Mouse (Mus musculus): Measurements from ENCODE around the gene Pdzd3. TPM values are rescaled to one million over a fixed set of nuclear protein-coding genes. Genes with fewer than 3 reads are reported as not detected.

Pdzd3 gene
- total RNA-seq, 2 experiments from 2014 or later, result 0.92 to 1.0 TPM

GRCm38 (mm10) chr9:44249181-44250146 lies 1.8 kb downstream of the Pdzd3 start:
- peak; percentile 81 for DNase-seq

GRCm38 (mm10) chr9:44247907-44248306 lies 3.4 kb downstream of the Pdzd3 start:
- DNase-seq, result no peak

- DNase-seq, result no peak
These were observed 7.7 kb downstream of the Pdzd3 start for GRCm38 (mm10) chr9:44243621-44244020.

- no peak for DNase-seq
These were observed 9.9 kb downstream of the Pdzd3 start for GRCm38 (mm10) chr9:44241418-44241817.

GRCm38 (mm10) chr9:44240911-44241310 lies 10.4 kb downstream of the Pdzd3 start:
- no peak for DNase-seq

GRCm38 (mm10) chr9:44240399-44240798 lies 10.9 kb downstream of the Pdzd3 start, which contains the start of gene Ccdc153:
Gene Ccdc153 (plus strand): TSS chr9:44240676.
- DNase-seq, result no peak

- DNase-seq, result peak; percentile 71
These were observed 11.8 kb downstream of the Pdzd3 start for GRCm38 (mm10) chr9:44239447-44239846.

- no peak for DNase-seq
These were observed 12.6 kb downstream of the Pdzd3 start for GRCm38 (mm10) chr9:44238501-44239190.

- DNase-seq, result no peak
These were observed 14.1 kb downstream of the Pdzd3 start for GRCm38 (mm10) chr9:44237128-44237527.

GRCm38 (mm10) chr9:44236601-44237000 lies 14.7 kb downstream of the Pdzd3 start:
- DNase-seq, result no peak

GRCm38 (mm10) chr9:44234479-44235427 lies 16.5 kb downstream of the Pdzd3 start:
- peak; percentile 60 for DNase-seq

- DNase-seq, result peak; percentile 100
These were observed 17.3 kb downstream of the Pdzd3 start, which contains the start of gene Cbl for GRCm38 (mm10) chr9:44233802-44234478. Gene Cbl (minus strand): TSS chr9:44234049.

GRCm38 (mm10) chr9:44233021-44233801 lies 18.1 kb downstream of the Pdzd3 start:
- no peak for DNase-seq

GRCm38 (mm10) chr9:44231609-44232008 lies 19.7 kb downstream of the Pdzd3 start:
- DNase-seq, result no peak

GRCm38 (mm10) chr9:44225993-44226392 lies 25.3 kb downstream of the Pdzd3 start:
- DNase-seq, result no peak

GRCm38 (mm10) chr9:44213538-44213937 lies 37.7 kb downstream of the Pdzd3 start:
- no peak for DNase-seq

- DNase-seq, result no peak
These were observed 38.9 kb downstream of the Pdzd3 start for GRCm38 (mm10) chr9:44212406-44212805.

- DNase-seq, result no peak
These were observed 41.9 kb downstream of the Pdzd3 start for GRCm38 (mm10) chr9:44209416-44209815.

- no peak for DNase-seq
These were observed 43.4 kb downstream of the Pdzd3 start for GRCm38 (mm10) chr9:44207840-44208239.

- no peak for DNase-seq
These were observed 50.8 kb downstream of the Pdzd3 start for GRCm38 (mm10) chr9:44200458-44200857.

- DNase-seq, result no peak
These were observed 51.7 kb downstream of the Pdzd3 start for GRCm38 (mm10) chr9:44199580-44199979.
